Mouse (Mus musculus): ENCODE results near the gene Cux2. TPM values are rescaled to one million over a fixed set of nuclear protein-coding genes. Genes with fewer than 3 reads are reported as not detected.

The Cux2 gene
- total and polyA plus RNA-seq, 3 experiments, result 0.17 TPM; not detected in 2

DNA sequence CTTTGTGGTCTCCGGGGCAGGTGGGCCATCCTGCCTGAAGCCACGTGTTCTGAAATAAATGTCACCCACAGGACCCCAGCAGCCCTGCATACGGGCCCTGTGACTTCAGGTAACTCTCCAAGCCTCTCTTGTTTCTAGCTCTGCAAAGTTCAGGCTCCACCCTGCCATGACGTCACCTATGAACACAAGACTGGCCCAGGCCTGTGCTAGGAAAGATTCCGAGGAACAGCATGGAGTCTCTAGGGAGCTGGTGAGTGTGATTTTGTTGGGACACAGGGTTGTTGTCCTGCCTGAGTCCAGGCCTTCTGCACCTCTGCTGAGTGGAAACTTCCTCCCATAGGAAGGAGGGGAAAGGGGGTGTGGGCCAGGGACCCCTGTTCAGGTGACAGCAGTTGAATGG is 181.9 kb downstream of the Cux2 start:
- H3K36me3 ChIP-seq (replicated peaks in 1 of 2; ENCODE audit: control insufficient read depth in 1 of 2, insufficient read depth in 1 of 2, low read length in 1 of 2), result no peaks in the 10 kb centered on the region
- no peak overlapping the region for H3K27ac ChIP-seq (ENCODE audit: insufficient read depth, low read depth)
- peaks cover 0 to 5% of the 10 kb centered on the region in 2 experiments; a peak in 2 of 4 replicates for H3K4me1 ChIP-seq (ENCODE audit: control insufficient read depth in 1 of 2, insufficient read depth in 2 of 2)
- no peak overlapping the region for H3K9ac ChIP-seq (ENCODE audit: insufficient read depth, low read depth)
- no peak overlapping the region for H3K4me3 ChIP-seq (replicated peaks in 1 of 3; ENCODE audit: low read depth in 2 of 3, low read length in 2 of 3, poor library complexity in 1 of 3)
- H3K9me3 ChIP-seq (replicated peaks; ENCODE audit: low read length), result no peaks in the 10 kb centered on the region
- in situ Hi-C loops (cut with MboI; ENCODE audit: low pct_ligation_motif_present, low pct_unique_long_range_greater_than_20kb, low sequenced_read_pairs) (loop anchor here (10.0 kb wide), 1 partner anchor 137 kb away; no protein-coding TSS in a partner anchor), dilution Hi-C loops (cut with MboI; ENCODE audit: extremely low pct_ligation_motif_present, extremely low pct_unique_long_range_greater_than_20kb, low sequenced_read_pairs) (no loop called here)
- no peaks in the 10 kb centered on the region for H3K79me2 ChIP-seq (replicated peaks; ENCODE audit: control insufficient read depth, extremely low read depth, insufficient read depth, poor library complexity, severe bottlenecking)
- DNase-seq (ENCODE audit: extremely low read depth), result no peak
- no peak overlapping the region for H3K4me2 ChIP-seq (ENCODE audit: insufficient read depth, low read depth, poor library complexity, severe bottlenecking)
- H3K27me3 ChIP-seq (replicated peaks), result peaks cover 43% of the 10 kb centered on the region
- no peak for TF ChIP-seq ZNF384 (IDR thresholded peaks at IDR 0.05; ENCODE audit: low read depth, low read length)
- TF ChIP-seq SIN3A (IDR thresholded peaks at IDR 0.05; ENCODE audit: low read length), result no peak
- TF ChIP-seq RAD21 (IDR thresholded peaks at IDR 0.05; ENCODE audit: low read depth, low read length), result no peak
- no peak for TF ChIP-seq EP300 (IDR thresholded peaks at IDR 0.05; ENCODE audit: low read length)
- no peak for TF ChIP-seq MAFK (IDR thresholded peaks at IDR 0.05; ENCODE audit: insufficient replicate concordance, low read length)
- no peak for TF ChIP-seq JUN (IDR thresholded peaks at IDR 0.05; ENCODE audit: insufficient read depth, low read depth, low read length)
- TF ChIP-seq USF2 (conservative IDR thresholded peaks at IDR 0.05; ENCODE audit: low read depth, low read length), result no peak
- TF ChIP-seq CHD1 (IDR thresholded peaks at IDR 0.05; ENCODE audit: low read depth, low read length), result no peak
- no peak for TF ChIP-seq BHLHE40 (IDR thresholded peaks at IDR 0.05; ENCODE audit: low read depth, low read length)
- TF ChIP-seq SMC3 (IDR thresholded peaks at IDR 0.05; ENCODE audit: low read depth, low read length), result no peak
- no peak for TF ChIP-seq MAZ (IDR thresholded peaks at IDR 0.05; ENCODE audit: low read depth, low read length)
- TF ChIP-seq NELFE (IDR thresholded peaks at IDR 0.05; ENCODE audit: low read depth, low read length), result no peak
- no peak for TF ChIP-seq IRF4 (IDR thresholded peaks at IDR 0.05; ENCODE audit: low read depth, low read length)
- TF ChIP-seq GABPA (IDR thresholded peaks at IDR 0.05; ENCODE audit: insufficient replicate concordance, low read depth, low read length), result no peak
- TF ChIP-seq TCF12 (IDR thresholded peaks at IDR 0.05; ENCODE audit: low read depth, low read length), result no peak
- TF ChIP-seq ELF1 (IDR thresholded peaks at IDR 0.05; ENCODE audit: low read depth, low read length), result no peak

- dilution Hi-C loops (cut with MboI; ENCODE audit: extremely low pct_ligation_motif_present, extremely low pct_unique_long_range_greater_than_20kb, low sequenced_read_pairs) (no loop called here), in situ Hi-C loops (cut with MboI; ENCODE audit: low pct_ligation_motif_present, low pct_unique_long_range_greater_than_20kb, low sequenced_read_pairs) (loop anchor here (10.0 kb wide), 1 partner anchor 140 kb away; no protein-coding TSS in a partner anchor)
- no peak for TF ChIP-seq NELFE (IDR thresholded peaks at IDR 0.05; ENCODE audit: low read depth, low read length)
- no peak for TF ChIP-seq KAT2A (IDR thresholded peaks at IDR 0.05; ENCODE audit: insufficient replicate concordance, low read length)
- no peak for TF ChIP-seq TBP (conservative IDR thresholded peaks at IDR 0.05; ENCODE audit: low read depth, low read length)
- TF ChIP-seq USF1 (IDR thresholded peaks at IDR 0.05; ENCODE audit: low read depth, low read length), result no peak
- no peak for TF ChIP-seq TCF12 (IDR thresholded peaks at IDR 0.05; ENCODE audit: low read depth, low read length)
- no peak for TF ChIP-seq UBTF (IDR thresholded peaks at IDR 0.05; ENCODE audit: low read depth, low read length)
- no peak for TF ChIP-seq ETS1 (conservative IDR thresholded peaks at IDR 0.05; ENCODE audit: low read depth, low read length)
- TF ChIP-seq MEF2A (IDR thresholded peaks at IDR 0.05; ENCODE audit: borderline replicate concordance, low read depth, low read length), result no peak
- no peak for TF ChIP-seq ZKSCAN1 (IDR thresholded peaks at IDR 0.05; ENCODE audit: borderline replicate concordance, low read depth, low read length)
- TF ChIP-seq GABPA (IDR thresholded peaks at IDR 0.05; ENCODE audit: insufficient replicate concordance, low read depth, low read length), result no peak
- no peak for TF ChIP-seq JUND (conservative IDR thresholded peaks at IDR 0.05; ENCODE audit: low read depth, low read length)
- no peak for TF ChIP-seq ZMIZ1 (IDR thresholded peaks at IDR 0.05; ENCODE audit: low read depth, low read length)
- no peak for TF ChIP-seq CHD1 (IDR thresholded peaks at IDR 0.05; ENCODE audit: low read depth, low read length)
- no peak for TF ChIP-seq MAZ (IDR thresholded peaks at IDR 0.05; ENCODE audit: low read depth, low read length)
- no peak for TF ChIP-seq JUN (IDR thresholded peaks at IDR 0.05; ENCODE audit: insufficient read depth, low read depth, low read length)
- no peak for TF ChIP-seq MXI1 (IDR thresholded peaks at IDR 0.05; ENCODE audit: low read depth, low read length)
- no peak for TF ChIP-seq USF2 (conservative IDR thresholded peaks at IDR 0.05; ENCODE audit: low read depth, low read length)
- Histone ChIP-seq H3K4me2 (ENCODE audit: insufficient read depth, low read depth, poor library complexity, severe bottlenecking) (no peak overlapping the region), H3K27ac (ENCODE audit: insufficient read depth, low read depth) (no peak overlapping the region), H3K79me2 (replicated peaks; ENCODE audit: control insufficient read depth, extremely low read depth, insufficient read depth, poor library complexity, severe bottlenecking) (no peaks in the 10 kb centered on the region), H3K4me3 (replicated peaks in 1 of 3; ENCODE audit: low read depth in 2 of 3, low read length in 2 of 3, poor library complexity in 1 of 3) (no peak overlapping the region), H3K9me3 (replicated peaks; ENCODE audit: low read length) (no peaks in the 10 kb centered on the region), H3K36me3 (replicated peaks in 1 of 2; ENCODE audit: control insufficient read depth in 1 of 2, insufficient read depth in 1 of 2, low read length in 1 of 2) (no peaks in the 10 kb centered on the region), H3K9ac (ENCODE audit: insufficient read depth, low read depth) (no peak overlapping the region), H3K4me1 (ENCODE audit: control insufficient read depth in 1 of 2, insufficient read depth in 2 of 2) (no peaks in the 10 kb centered on the region), H3K27me3 (replicated peaks) (peaks cover 61% of the 10 kb centered on the region)
- DNase-seq (ENCODE audit: extremely low read depth), result no peak
Observed at GRCm38 (mm10) chr5:121864330-121864729, 185.6 kb downstream of the Cux2 start.
